Mouse (Mus musculus): ENCODE measurements around the gene Hist1h4f. TPM values are rescaled to one million over a fixed set of nuclear protein-coding genes. Genes with fewer than 3 reads are reported as not detected.

Hist1h4f gene
- total RNA-seq (2023): 1,320 and 1,633 TPM in 2 replicates

GRCm38 (mm10) chr13:23551146-23551834, at the start of gene Hist1h4f:
Gene Hist1h4f, minus strand, starts transcription at chr13:23551648.

GRCm38 (mm10) chr13:23581408-23582218, 30.2 kb upstream of the Hist1h4f start, which contains the start of gene Hist1h4d:
Gene Hist1h4d, plus strand, starts transcription at chr13:23581598.

GRCm38 (mm10) chr13:23575271-23575851, 23.9 kb upstream of the Hist1h4f start, which contains the start of gene Hist1h3d:
Gene Hist1h3d, plus strand, starts transcription at chr13:23575763.

GRCm38 (mm10) chr13:23573898-23574524, 22.6 kb upstream of the Hist1h4f start, which contains the start of the genes Hist1h2bf and Hist1h2ad:
Gene Hist1h2bf, minus strand, starts transcription at chr13:23574196.
Gene Hist1h2ad, plus strand, starts transcription at chr13:23574381.

GRCm38 (mm10) chr13:23571022-23571503, 19.6 kb upstream of the Hist1h4f start, which contains the start of the genes Hist1h2ae and Hist1h2bg:
Gene Hist1h2ae, minus strand, starts transcription at chr13:23571220.
Gene Hist1h2bg, plus strand, starts transcription at chr13:23571396.

GRCm38 (mm10) chr13:23561883-23562659, 10.6 kb upstream of the Hist1h4f start, which contains the start of gene Hist1h3e:
Gene Hist1h3e, minus strand, starts transcription at chr13:23562369.

GRCm38 (mm10) chr13:23552962-23553361, 1.5 kb upstream of the Hist1h4f start, which contains the start of gene Hist1h1d:
Gene Hist1h1d, plus strand, starts transcription at chr13:23553262.

GRCm38 (mm10) chr13:23543965-23544786, 7.3 kb downstream of the Hist1h4f start, which contains the start of gene Hist1h3f:
Gene Hist1h3f, plus strand, starts transcription at chr13:23544052.

GRCm38 (mm10) chr13:23542999-23543607, 8.3 kb downstream of the Hist1h4f start, which contains the start of gene Hist1h2bh:
Gene Hist1h2bh, minus strand, starts transcription at chr13:23543392.

GRCm38 (mm10) chr13:23535137-23536075, 16.0 kb downstream of the Hist1h4f start, which contains the start of gene Hist1h3g:
Gene Hist1h3g, plus strand, starts transcription at chr13:23535422.

GRCm38 (mm10) chr13:23533560-23534367, 17.7 kb downstream of the Hist1h4f start, which contains the start of gene Hist1h2af:
Gene Hist1h2af, plus strand, starts transcription at chr13:23533906.

GRCm38 (mm10) chr13:23530901-23531875, 20.3 kb downstream of the Hist1h4f start, which contains the start of gene Hist1h4h:
Gene Hist1h4h, plus strand, starts transcription at chr13:23531050.

Measured in neutrophil, adult 65 days (primary cell).